Mouse (Mus musculus) olfactory bulb, adult 2 months (tissue): ENCODE measurements at regions not wholly inside any gene's neighbourhood (a gene's known extent, or its start where the extent isn't known, plus 50 kb on each side); places are given as distances from the start of the nearest gene placed in this dataset.

Source experiments
- CTCF ChIP-seq: fragments of 200-500 bp; IDR thresholded peaks from 2 replicates; pipeline ENCODE4 v1.5.1; 2012; ENCODE audit warnings: low read depth, mild to moderate bottlenecking, low read length, moderate library complexity; ENCODE audit not compliant: insufficient read depth
- POLR2A ChIP-seq: fragments of 200-500 bp; IDR thresholded peaks from 2 replicates; pipeline ENCODE4 v1.6.1; 2012; ENCODE audit warnings: mild to moderate bottlenecking, low read depth, low read length, moderate library complexity; ENCODE audit not compliant: insufficient read depth

DNA sequence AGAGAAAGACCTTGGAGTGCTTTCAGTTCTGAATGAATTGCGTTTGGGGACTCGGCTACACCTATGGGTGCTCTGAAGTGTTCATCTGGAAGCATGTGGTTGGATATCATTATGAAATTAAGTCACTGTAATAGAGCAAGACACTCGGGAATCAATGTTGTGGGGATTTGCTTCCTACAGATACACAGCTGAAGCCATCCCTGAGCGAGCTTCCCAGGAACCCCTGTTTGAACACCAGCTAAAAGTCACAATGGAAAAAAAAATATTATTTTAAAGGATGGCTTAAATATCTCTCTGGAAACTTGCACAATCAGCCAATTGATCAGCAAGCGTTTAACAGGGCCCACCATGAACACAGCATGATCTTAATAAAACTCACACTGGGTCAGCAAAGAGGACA is 293.0 kb upstream of the Ppargc1a start:
- TF ChIP-seq CTCF (no peak), POLR2A (no peak)
